Mouse (Mus musculus) effector memory CD4-positive, alpha-beta T cell, adult 5 months (primary cell): ENCODE measurements around the gene Rif1. TPM values are rescaled to one million over a fixed set of nuclear protein-coding genes. Genes with fewer than 3 reads are reported as not detected.

Experiments used
- polyA plus RNA-seq: library from polyadenylated mRNA; unstranded; fragments of 100-300 nt; shearing (Covaris generic); gene quantifications from one replicate; pipeline ENCODE4 v1.2.1, GENCODE M21; 2017

Rif1 gene
- polyA plus RNA-seq = 94.1 TPM

GRCm38 (mm10) chr2:52072491-52073140 is at the start of gene Rif1:
TSS of gene Rif1 (plus strand) at chr2:52072832.

GRCm38 (mm10) chr2:52037882-52038281 is 34.8 kb upstream of the Rif1 start, which contains the start of gene Tnfaip6:
TSS of gene Tnfaip6 (plus strand) at chr2:52038009.

Other genes starting within 250 kb of the Rif1 start
- gene Rbm43, start 137.7 kb upstream of the Rif1 start, polyA plus RNA-seq = 20.5 TPM
- gene Nmi, start 99.3 kb upstream of the Rif1 start, polyA plus RNA-seq = 127 TPM
- not detected for gene Tnfaip6, start 34.8 kb upstream of the Rif1 start, polyA plus RNA-seq